Mouse (Mus musculus) cerebellum, adult 2 months (tissue): ENCODE results near the gene Tns1. TPM values are rescaled to one million over a fixed set of nuclear protein-coding genes. Genes with fewer than 3 reads are reported as not detected.

Source experiments
- DNase-seq, 2 experiments: peaks; one replicate each; pipeline ENCODE4 v3.0.0; 2021
- H3K27ac ChIP-seq: fragments of 200-500 bp; 2 replicates; pipeline ENCODE4 v1.5.1; 2012; ENCODE audit warnings: low read length, control low read depth, inconsistent platforms; ENCODE audit not compliant: insufficient read depth
- H3K27me3 ChIP-seq: fragments of 200-500 bp; 2 replicates; pipeline ENCODE4 v1.6.1; 2012; ENCODE audit warnings: inconsistent platforms, mild to moderate bottlenecking, low read length, moderate library complexity; ENCODE audit not compliant: control insufficient read depth, insufficient read depth
- H3K4me1 ChIP-seq: fragments of 200-500 bp; 2 replicates; pipeline ENCODE4 v1.6.1; 2011; ENCODE audit warnings: low read length; ENCODE audit not compliant: control insufficient read depth, insufficient read depth
- H3K4me3 ChIP-seq: fragments of 200-500 bp; replicated peaks from 2 replicates; pipeline ENCODE3; 2011; ENCODE audit warnings: mild to moderate bottlenecking, low read depth, low read length, control low read depth; ENCODE audit not compliant: insufficient read depth
- CTCF ChIP-seq: fragments of 200-500 bp; IDR thresholded peaks from 2 replicates; pipeline ENCODE4 v1.5.1; 2011; ENCODE audit warnings: low read depth, mild to moderate bottlenecking, control low read depth, low read length, moderate library complexity, borderline replicate concordance; ENCODE audit not compliant: insufficient read depth
- POLR2A ChIP-seq: fragments of 200-500 bp; IDR thresholded peaks from 2 replicates; pipeline ENCODE4 v1.6.1; 2011; ENCODE audit warnings: low read length, control low read depth, borderline replicate concordance; ENCODE audit not compliant: insufficient read depth
- WGBS: fragments of 180-500 bp; shearing (Covaris S2); methylation state at CpG from one replicate; pipeline ENCODE4 v1.1.7; 2018; 5-methylcytosine and 5-hydroxymethylcytosine counted together
- polyA plus RNA-seq: library from polyadenylated mRNA; depleted of rRNA; stranded (reverse); fragments of >200 nt; gene quantifications from 2 replicates; pipeline ENCODE4 v1.2.3, GENCODE M21; 2012

The Tns1 gene
- polyA plus RNA-seq, 1 experiment = 25.1 TPM

DNA sequence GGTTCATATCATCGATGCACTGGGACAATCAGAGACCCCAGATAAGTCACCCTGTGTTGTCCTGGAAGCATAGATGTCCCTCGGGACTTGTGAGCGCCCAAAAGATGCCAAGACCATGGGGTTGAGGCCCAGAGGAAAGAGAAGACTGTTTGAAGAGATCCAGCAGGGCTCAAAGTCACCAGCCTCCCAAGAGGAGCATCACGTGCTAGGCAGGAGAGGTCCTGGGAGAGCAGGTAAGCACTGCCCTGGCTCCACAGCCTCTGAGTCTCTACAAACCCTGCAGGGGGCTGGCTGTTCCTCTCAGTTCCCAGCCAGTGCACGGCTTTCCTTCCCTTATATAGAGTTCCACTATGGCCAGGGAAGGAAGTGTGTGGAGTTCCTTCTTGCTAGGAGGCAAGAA is 101.7 kb downstream of the Tns1 start:
- H3K4me1 ChIP-seq = peaks cover 3% of the 10 kb centered on the region; the same call in 1 of the 2 replicates
- H3K27me3 ChIP-seq = no peaks in the 10 kb centered on the region
- WGBS = 80% methylated on average over 5 of the region's 5 CpGs
- H3K4me3 ChIP-seq = no peak overlapping the region
- no peak for DNase-seq
- no peak for TF ChIP-seq POLR2A
- TF ChIP-seq CTCF = no peak
- H3K27ac ChIP-seq = no peak overlapping the region

DNA sequence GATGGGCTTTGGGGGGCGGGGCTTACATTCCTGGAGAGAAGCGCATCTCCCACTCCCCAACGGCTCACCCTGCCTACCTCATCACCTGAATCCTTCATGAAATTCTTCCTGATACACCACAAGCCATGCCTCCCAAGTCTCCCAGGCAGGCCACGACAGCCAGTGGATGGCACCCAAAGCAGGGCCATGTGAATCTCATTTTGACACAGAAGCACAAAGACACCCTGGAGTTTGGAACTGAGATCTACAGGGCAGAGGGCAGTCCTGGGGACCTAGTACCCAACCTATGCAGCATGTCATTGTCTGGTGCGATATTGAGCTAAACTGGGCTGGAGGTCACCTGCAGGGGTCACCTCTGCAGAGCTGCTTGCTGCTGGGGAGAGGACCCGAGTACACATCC is 104.0 kb downstream of the Tns1 start:
- peaks cover 7% of the 10 kb centered on the region; the same call in 1 of the 2 replicates for H3K4me1 ChIP-seq
- 87% methylated on average over 6 of the region's 6 CpGs for WGBS
- no peaks in the 10 kb centered on the region for H3K27me3 ChIP-seq
- TF ChIP-seq CTCF (no peak), POLR2A (no peak)
- no peak for DNase-seq
- no peak overlapping the region for H3K27ac ChIP-seq
- H3K4me3 ChIP-seq = no peak overlapping the region

DNA sequence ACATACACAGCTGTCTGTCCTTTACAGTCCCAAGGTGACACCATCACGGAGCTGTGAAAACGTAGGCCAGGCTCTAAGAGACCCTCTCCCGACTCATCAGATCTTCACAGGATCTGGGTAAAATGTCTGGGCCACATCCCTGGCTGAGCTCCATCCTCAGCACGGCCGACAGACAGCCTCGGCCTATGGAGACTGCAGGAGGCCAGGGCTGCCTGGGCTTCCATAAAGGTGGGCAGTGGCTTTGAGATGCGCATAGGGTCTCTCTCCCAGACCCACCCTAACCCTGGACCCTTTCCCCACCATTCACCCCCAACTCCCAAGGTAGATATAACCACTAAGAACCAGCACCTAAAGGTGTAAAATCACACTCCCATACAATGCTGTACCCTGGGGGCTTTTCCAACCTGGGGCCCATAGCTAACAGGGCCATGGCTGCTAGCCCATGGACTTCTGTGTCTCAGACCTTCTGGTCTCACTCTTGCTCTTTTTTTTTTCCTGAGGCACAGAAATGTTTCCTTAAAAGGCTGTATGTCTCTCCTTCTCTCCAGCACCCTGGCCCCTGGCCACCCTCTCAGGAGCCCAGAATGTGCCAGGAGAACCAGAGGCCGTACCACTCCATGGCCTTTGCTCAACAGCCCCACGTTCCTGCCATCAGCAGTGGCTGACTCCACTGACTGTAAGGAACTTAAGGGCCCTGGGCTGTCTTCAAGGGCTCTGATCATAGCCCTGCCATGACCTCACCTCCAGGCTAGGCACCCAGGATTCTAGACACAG is 106.7 kb downstream of the Tns1 start:
- H3K4me1 ChIP-seq = peaks cover 7% of the 10 kb centered on the region; the same call in 1 of the 2 replicates
- no peak for TF ChIP-seq CTCF
- TF ChIP-seq POLR2A = no peak
- H3K27ac ChIP-seq = no peak overlapping the region
- no peaks in the 10 kb centered on the region for H3K27me3 ChIP-seq
- WGBS = 68% methylated on average over 9 of the region's 9 CpGs
- no peak for DNase-seq
- no peak overlapping the region for H3K4me3 ChIP-seq

DNA sequence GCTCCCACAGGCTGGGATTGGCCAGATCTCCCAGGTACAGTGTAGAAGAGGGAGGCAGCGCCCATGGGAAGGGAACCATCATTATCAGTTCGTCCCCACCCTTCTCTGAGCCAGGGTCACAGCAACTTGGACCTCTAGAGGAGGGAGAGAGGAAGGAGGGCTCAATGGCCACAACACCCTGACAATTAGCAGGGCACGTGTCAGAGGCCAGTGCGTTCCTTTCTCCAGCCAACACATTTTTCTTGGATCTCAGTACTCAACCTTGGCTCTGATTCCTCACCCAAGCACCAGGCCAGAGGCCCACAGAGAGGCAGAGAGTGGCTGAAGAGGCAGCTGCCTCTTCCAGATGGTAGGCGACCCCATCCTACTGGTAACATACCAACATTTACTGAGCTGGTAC is 107.6 kb downstream of the Tns1 start:
- WGBS = 34% methylated on average over 5 of the region's 5 CpGs
- peaks cover 7% of the 10 kb centered on the region; the same call in 1 of the 2 replicates for H3K4me1 ChIP-seq
- H3K27ac ChIP-seq = no peak overlapping the region
- H3K4me3 ChIP-seq = no peak overlapping the region
- no peaks in the 10 kb centered on the region for H3K27me3 ChIP-seq
- TF ChIP-seq CTCF = no peak
- TF ChIP-seq POLR2A = no peak
- DNase-seq = no peak

DNA sequence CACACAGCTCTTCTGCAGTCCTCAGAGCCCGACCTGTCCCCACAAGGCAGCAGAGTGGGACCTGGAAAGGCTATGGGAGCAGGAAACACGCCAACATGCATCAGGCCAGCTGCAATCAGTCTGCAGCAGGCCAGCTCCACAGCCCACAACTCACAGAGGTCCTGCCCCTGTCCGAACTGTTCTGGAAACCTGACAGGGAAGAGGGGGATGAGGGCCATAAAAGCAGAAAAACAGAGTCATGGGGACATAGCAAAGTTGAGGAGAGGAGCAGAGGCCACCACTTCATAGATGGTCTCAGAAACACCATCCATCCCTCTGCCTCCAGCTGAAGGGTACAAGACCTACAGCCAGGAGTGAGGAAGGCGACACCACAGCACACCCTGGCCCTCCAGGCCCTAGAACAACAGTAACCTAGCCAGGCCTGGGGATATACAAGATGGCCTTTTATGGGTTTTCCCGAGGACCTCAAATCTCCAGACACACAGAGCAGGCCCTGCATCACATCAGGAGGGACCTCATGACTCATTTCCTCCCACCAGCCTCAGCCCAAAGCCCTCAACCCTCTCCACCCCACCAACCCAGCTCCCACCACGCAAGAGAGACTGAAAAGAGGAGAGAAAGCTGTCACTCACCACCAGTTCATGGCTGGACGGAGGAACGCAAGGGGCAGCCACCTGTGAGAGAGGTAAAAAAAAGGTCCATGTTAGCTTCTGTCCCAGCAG is 108.6 kb downstream of the Tns1 start:
- DNase-seq = no peak
- Histone ChIP-seq H3K27me3 (no peaks in the 10 kb centered on the region), H3K4me1 (peaks cover 7% of the 10 kb centered on the region; the same call in 1 of the 2 replicates), H3K27ac (no peak overlapping the region), H3K4me3 (no peak overlapping the region)
- TF ChIP-seq POLR2A = no peak
- no peak for TF ChIP-seq CTCF
- WGBS = 88% methylated on average over 8 of the region's 8 CpGs

DNA sequence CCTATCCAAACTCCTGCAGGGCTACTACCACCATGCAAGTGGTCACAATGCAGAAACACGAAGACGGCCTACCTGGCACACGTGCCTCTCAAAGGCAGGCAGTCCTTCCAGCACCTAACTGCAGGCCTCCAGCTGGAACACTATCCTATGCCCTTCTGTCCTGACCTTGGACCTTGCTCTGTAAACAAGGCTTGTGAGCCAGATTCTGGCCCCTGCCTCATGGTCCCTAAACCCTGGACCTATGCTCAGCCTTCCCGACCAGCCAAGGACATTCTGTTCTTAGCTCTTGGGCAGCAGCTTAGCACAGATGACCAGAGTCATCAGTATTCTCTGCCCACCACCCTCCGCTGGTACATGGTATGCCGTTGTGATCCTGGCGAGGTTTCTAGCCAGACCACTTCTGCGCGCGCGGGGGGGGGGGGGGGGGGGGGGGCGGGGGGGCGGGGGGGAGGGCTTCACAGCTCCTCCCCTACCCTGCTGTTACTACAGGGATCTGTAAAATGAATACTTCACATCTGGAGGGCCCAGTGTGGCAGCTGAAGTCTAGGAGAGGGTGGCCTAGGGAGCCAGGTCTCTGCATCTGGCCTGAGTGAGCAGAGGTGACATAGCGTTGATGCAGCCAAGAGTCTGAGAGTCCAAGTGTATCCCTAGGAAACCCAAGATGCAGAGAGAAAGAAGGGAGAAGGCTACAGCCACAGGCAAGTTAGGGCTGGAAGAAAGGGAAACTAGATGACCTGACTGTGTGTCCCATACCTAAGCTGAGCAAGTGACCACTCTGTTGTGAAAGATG is 109.5 kb downstream of the Tns1 start:
- 59% methylated on average over 8 of the region's 14 CpGs for WGBS
- no peak overlapping the region for H3K4me3 ChIP-seq
- peaks cover 7% of the 10 kb centered on the region; the same call in 1 of the 2 replicates for H3K4me1 ChIP-seq
- no peak for DNase-seq
- no peaks in the 10 kb centered on the region for H3K27me3 ChIP-seq
- no peak for TF ChIP-seq CTCF
- TF ChIP-seq POLR2A = no peak
- no peak overlapping the region for H3K27ac ChIP-seq

DNA sequence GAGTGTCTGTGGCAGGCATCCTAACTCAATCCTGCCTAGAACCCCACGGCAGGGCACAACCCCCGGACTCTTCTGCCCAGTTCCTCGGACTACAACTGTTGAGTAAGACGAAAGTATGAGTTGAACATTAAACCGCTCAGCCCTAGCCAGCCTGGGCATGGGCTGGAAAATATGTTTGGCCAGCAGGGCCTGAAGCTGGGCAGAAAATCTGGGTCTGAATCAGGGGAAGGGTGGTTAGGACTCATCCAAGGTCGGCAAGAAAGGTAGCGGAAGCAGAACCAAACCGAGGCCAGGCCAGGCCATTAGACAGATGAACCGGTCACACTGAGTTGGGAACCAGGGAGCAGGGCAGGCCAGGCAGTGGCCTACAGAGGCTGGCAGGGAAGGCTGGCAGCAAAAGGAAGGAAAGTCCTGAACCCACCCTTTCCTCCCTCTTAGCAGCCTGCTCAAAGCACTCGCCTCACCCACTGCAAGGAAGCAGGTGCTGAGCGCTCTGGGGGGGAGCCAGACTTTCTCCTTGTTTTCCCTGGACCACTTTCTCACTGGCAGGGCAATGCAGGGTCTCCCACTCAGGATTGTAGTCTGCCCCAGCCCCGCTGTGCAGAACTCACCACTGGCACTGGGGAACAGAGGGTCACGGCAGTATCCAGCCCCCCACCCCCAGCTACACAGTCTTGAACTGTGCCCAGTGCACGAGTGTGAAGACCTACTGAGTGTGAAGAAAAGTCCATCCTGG is 110.8 kb downstream of the Tns1 start:
- Histone ChIP-seq H3K27ac (no peak overlapping the region), H3K27me3 (no peaks in the 10 kb centered on the region), H3K4me1 (peaks cover 7% of the 10 kb centered on the region; the same call in 1 of the 2 replicates), H3K4me3 (no peak overlapping the region)
- no peak for DNase-seq
- no peak for TF ChIP-seq CTCF
- no peak for TF ChIP-seq POLR2A
- WGBS = 85% methylated on average over 14 of the region's 14 CpGs
